11 mouse cellular contexts compared by ENCODE assay signal in the genomic region with DNA sequence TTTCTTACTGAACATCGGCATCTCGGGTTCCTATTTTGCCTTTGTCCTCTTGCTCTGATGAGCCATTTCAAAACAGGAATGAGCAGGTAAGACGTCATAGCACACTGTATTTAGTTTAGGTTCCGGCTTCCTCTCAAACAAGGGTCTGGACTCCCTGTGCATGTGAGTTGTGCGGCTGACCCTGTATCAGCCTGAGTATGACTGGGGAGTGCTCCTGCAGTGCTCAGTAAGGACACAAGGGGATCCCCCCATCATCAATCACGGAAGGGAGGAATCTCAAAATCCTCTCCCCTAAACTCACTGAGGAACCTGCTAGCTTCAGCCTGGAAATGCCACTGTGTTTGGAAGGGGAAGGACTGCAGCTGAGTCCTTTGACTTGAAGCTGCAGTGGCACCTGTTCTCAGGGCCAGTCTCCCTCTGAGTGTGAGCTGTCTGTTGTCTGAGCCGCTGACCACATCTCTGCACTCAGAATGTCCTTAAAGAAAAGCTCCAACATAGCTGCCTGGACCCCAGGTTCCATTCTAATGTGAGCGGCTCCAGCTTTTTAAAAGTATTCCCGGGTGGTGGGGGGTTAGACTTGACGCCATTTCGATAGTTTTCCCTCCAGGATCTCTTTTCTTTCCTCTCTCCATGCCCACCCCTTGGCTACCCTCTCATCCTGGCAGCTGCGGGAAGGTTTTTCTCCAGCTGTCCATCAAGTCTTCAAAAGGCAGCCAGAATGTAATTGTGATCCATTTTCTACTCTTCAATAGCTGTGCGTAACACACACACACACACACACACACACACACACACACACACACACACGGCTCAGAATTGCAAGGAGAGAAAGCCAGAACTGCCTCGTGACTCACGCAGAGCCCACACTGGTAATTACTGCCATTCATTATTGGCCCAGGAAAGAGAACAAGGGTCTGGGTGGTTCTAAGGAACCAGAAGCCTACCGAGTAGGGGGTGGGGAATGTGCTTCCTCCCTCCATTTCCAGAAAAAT.
DNase-seq lines count a peak whose midpoint lies in the region; ATAC-seq and TF ChIP-seq lines count a peak whose summit lies in the region.
"Had no signal": no experiment of that assay in that cellular context is flagged by ENCODE, and none has a peak within 500 bp of the region (broad histone marks: within the 10 kb centered on the region; RNA-seq: fewer than 3 reads in every experiment).

No protein-coding gene starts in this region.

- peaks cover 25% of the 10 kb centered on the region for H3K4me1 ChIP-seq in forebrain, embryonic 14.5 days (ENCODE audit: control insufficient read depth, insufficient read depth, low read length)
- H3K4me1 ChIP-seq in thymus, adult 2 months (replicated peaks; ENCODE audit: control insufficient read depth, insufficient read depth, low read length) = no peaks in the 10 kb centered on the region
- H3K4me1 ChIP-seq: heart, embryonic 13.5 days had no signal

- no peaks in the 10 kb centered on the region for H3K9me3 ChIP-seq in forebrain, embryonic 14.5 days (replicated peaks; ENCODE audit: control insufficient read depth, low read length)
- H3K9me3 ChIP-seq: heart, embryonic 13.5 days had no signal

- no peaks in the 10 kb centered on the region for H3K27me3 ChIP-seq in forebrain, embryonic 14.5 days (replicated peaks; ENCODE audit: control insufficient read depth, insufficient read depth, low read length)
- no peaks in the 10 kb centered on the region for H3K27me3 ChIP-seq in myocyte (ENCODE audit: control insufficient read depth, insufficient read depth, insufficient read length)
- H3K27me3 ChIP-seq in thymus, adult 2 months (ENCODE audit: control insufficient read depth, insufficient read depth, low read length) = no peaks in the 10 kb centered on the region

- no peak for TF ChIP-seq CTCF in thymus, adult 2 months (IDR thresholded peaks at IDR 0.05; ENCODE audit: borderline replicate concordance, control insufficient read depth, extremely low read depth, insufficient read depth, low read length, poor library complexity)

- H3K9ac ChIP-seq in forebrain, embryonic 14.5 days (ENCODE audit: low read length) = peak overlapping the region; percentile 35; the same call in 1 of the 2 replicates
- H3K9ac ChIP-seq: heart, embryonic 13.5 days had no signal

- peak overlapping the region; percentile 20; the same call in 1 of the 2 replicates for H3K4me2 ChIP-seq in forebrain, embryonic 14.5 days (ENCODE audit: low read length)
- H3K4me2 ChIP-seq in myocyte (ENCODE audit: low read depth) = no peak overlapping the region
- H3K4me2 ChIP-seq: heart, embryonic 13.5 days had no signal

- ATAC-seq in forebrain, embryonic 14.5 days = peak; percentile 97
- ATAC-seq: lung, postnatal 0 days had no signal

- DNase-seq in brain, adult 2 months (ENCODE audit: low read depth, low spot score) = peak; percentile 91
- DNase-seq in forebrain, embryonic 14.5 days (ENCODE audit: low spot score) = peak; percentile 93
- DNase-seq in layer of hippocampus, adult 8-10 months (ENCODE audit: low spot score in 2 of 2) = peak; percentile 51 to 56
- no peak for DNase-seq in thymus, adult 2 months
- no peak for DNase-seq in spleen, postnatal 36 days (ENCODE audit: low spot score in 2 of 2)
- no peak for DNase-seq in kidney, postnatal 10 days
- no peak for DNase-seq in urinary bladder, postnatal 25 days (ENCODE audit: low spot score)
- DNase-seq: cerebellum, adult 11 months had no signal

- no peak overlapping the region for H3ac ChIP-seq in myocyte (ENCODE audit: control insufficient read depth, insufficient read length)

- 21% methylated on average over 17 of the region's 17 CpGs for WGBS in forebrain, embryonic 14.5 days
- 73% methylated on average over 17 of the region's 17 CpGs for WGBS in thymus, adult 2 months

- H3K27ac ChIP-seq in forebrain, embryonic 14.5 days (ENCODE audit: low read depth, low read length) = peak overlapping the region; percentile 92
- H3K27ac ChIP-seq in thymus, adult 2 months (ENCODE audit: control insufficient read depth, insufficient read depth, low read length) = no peak overlapping the region
- H3K27ac ChIP-seq: heart, embryonic 13.5 days had no signal

- TF ChIP-seq POLR2A in myocyte (IDR thresholded peaks at IDR 0.05; ENCODE audit: insufficient read length, low read depth) = no peak
- no peak for TF ChIP-seq POLR2A in thymus, adult 2 months (IDR thresholded peaks at IDR 0.05; ENCODE audit: control insufficient read depth, extremely low read depth, insufficient read depth, low read length, poor library complexity)

- H3K36me3 ChIP-seq in forebrain, embryonic 14.5 days (ENCODE audit: control insufficient read depth, insufficient read depth, low read length) = no peaks in the 10 kb centered on the region
- H3K36me3 ChIP-seq in myocyte (ENCODE audit: control insufficient read depth, insufficient read depth) = no peaks in the 10 kb centered on the region
- H3K36me3 ChIP-seq in thymus, adult 2 months (ENCODE audit: control insufficient read depth, insufficient read depth, low read length) = no peaks in the 10 kb centered on the region
- H3K36me3 ChIP-seq: heart, embryonic 13.5 days had no signal

- no peaks in the 10 kb centered on the region for H3K79me2 ChIP-seq in myocyte (ENCODE audit: control insufficient read depth, insufficient read depth)

- no peak overlapping the region for H3K4me3 ChIP-seq in forebrain, embryonic 14.5 days (ENCODE audit: low read depth, low read length)
- no peak overlapping the region for H3K4me3 ChIP-seq in myocyte
- H3K4me3 ChIP-seq in thymus, adult 2 months (ENCODE audit: control insufficient read depth, insufficient read depth, low read length) = no peak overlapping the region
- H3K4me3 ChIP-seq: heart, embryonic 13.5 days had no signal

TF ChIP-seq in myocyte, 11 proteins besides CTCF, POLR2A, EP300 and RAD21:
- TF ChIP-seq MYOD1 (IDR thresholded peaks at IDR 0.05; ENCODE audit: control insufficient read depth in 1 of 3, insufficient read length in 2 of 3, low read depth in 2 of 3) (peak in 2 of 3 experiments; percentile 17 to 36), E2F4 (IDR thresholded peaks at IDR 0.05; ENCODE audit: insufficient read depth) (no peak)

Comparison
In these comparisons a context has a peak if more than half of its experiments do, and no peak if none do; other contexts are left out.
1. DNase-seq: peak in brain, adult 2 months (single experiment), forebrain, embryonic 14.5 days (single experiment) and layer of hippocampus, adult 8-10 months (2 of 2); none in thymus, adult 2 months (single experiment), spleen, postnatal 36 days (0 of 2), kidney, postnatal 10 days (single experiment) and urinary bladder, postnatal 25 days (single experiment).